Mouse (Mus musculus) hindbrain, embryonic 10.5 days (tissue): Measurements from ENCODE around the gene Tmem131. TPM values are rescaled to one million over a fixed set of nuclear protein-coding genes. Genes with fewer than 3 reads are reported as not detected.

Experiments
- DNase-seq: peaks from one replicate; pipeline ENCODE4 v3.0.0-alpha.2; 2017; ENCODE audit warnings: low spot score
- H3K27ac ChIP-seq: fragments of 300-500 bp; sonication (generic); 2 replicates; pipeline ENCODE4 v1.5.1; 2016; ENCODE audit warnings: mild to moderate bottlenecking, moderate library complexity
- H3K27me3 ChIP-seq: fragments of 300-500 bp; sonication (generic); 2 replicates; pipeline ENCODE4 v1.6.1; 2016; ENCODE audit warnings: mild to moderate bottlenecking; ENCODE audit not compliant: poor library complexity, insufficient read depth, severe bottlenecking
- H3K36me3 ChIP-seq: fragments of 300-500 bp; sonication (generic); 2 replicates; pipeline ENCODE4 v1.6.1; 2016; ENCODE audit warnings: mild to moderate bottlenecking, moderate library complexity
- H3K4me1 ChIP-seq: fragments of 300-500 bp; sonication (generic); replicated peaks from 2 replicates; pipeline ENCODE4 v1.6.1; 2016; ENCODE audit warnings: mild to moderate bottlenecking
- H3K4me3 ChIP-seq: fragments of 300-500 bp; sonication (generic); 2 replicates; pipeline ENCODE4 v1.5.1; 2016; ENCODE audit warnings: mild to moderate bottlenecking, moderate library complexity
- H3K9me3 ChIP-seq: fragments of 300-500 bp; sonication (generic); 2 replicates; pipeline ENCODE4 v1.6.1; 2016; ENCODE audit warnings: mild to moderate bottlenecking, moderate library complexity
- WGBS: fragments of 180-500 bp; shearing (Covaris S2); methylation state at CpG from one replicate; pipeline ENCODE4 v1.1.7; 2016; 5-methylcytosine and 5-hydroxymethylcytosine counted together
- polyA plus RNA-seq: library from polyadenylated mRNA; unstranded; fragments of >200 nt; fragmentation: Nextera tagmentation; extraction: Ambion mirVana; gene quantifications from 2 replicates; pipeline ENCODE4 v1.2.1, GENCODE M21; 2016

The Tmem131 gene
- polyA plus RNA-seq, 1 experiment from 2014 or later: 12.7 TPM

DNA sequence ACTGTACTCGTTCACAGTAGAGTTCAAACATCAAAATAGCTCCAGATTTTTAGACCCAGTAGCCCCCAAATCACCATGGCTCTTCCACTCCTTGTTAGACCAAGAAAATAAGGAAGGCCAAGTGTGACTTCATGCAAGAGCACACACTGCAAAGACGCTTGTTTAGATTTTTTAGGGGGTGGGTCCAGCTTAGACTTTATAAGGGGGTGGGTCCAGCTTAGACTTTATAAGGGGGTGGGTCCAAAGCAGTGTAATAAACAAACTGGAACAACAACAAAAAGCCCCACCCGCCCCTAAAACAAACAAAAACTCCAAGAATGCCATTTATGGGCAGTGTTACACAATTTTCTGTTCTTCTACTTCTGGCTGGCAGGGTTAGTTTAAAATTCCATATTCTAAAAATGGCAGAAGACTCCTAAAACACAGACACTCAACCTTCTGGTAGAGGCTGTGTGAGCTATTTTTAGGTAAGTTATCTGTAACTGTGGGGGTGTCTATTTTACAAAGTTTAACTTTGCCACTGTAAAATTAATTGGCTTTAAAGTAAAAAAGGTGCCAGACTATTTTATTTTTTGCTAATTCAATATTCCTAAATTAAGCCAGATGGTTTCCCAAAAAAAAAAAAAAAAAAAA is 143.0 kb downstream of the Tmem131 start:
- 82% methylated on average over 3 of the region's 3 CpGs for WGBS
- no peaks in the 10 kb centered on the region for H3K27me3 ChIP-seq
- peaks cover 94% of the 10 kb centered on the region for H3K36me3 ChIP-seq
- no peaks in the 10 kb centered on the region for H3K9me3 ChIP-seq
- no peaks in the 10 kb centered on the region for H3K4me1 ChIP-seq
- no peak overlapping the region for H3K27ac ChIP-seq
- DNase-seq: no peak
- H3K4me3 ChIP-seq: no peak overlapping the region

- WGBS: 88% methylated on average over 10 of the region's 10 CpGs
- Histone ChIP-seq H3K4me3 (no peak overlapping the region), H3K27me3 (no peaks in the 10 kb centered on the region), H3K9me3 (no peaks in the 10 kb centered on the region), H3K4me1 (no peaks in the 10 kb centered on the region), H3K36me3 (peaks cover 96% of the 10 kb centered on the region), H3K27ac (no peak overlapping the region)
- no peak for DNase-seq
These were observed 146.0 kb downstream of the Tmem131 start for GRCm38 (mm10) chr1:36797481-36797880.

- Histone ChIP-seq H3K4me1 (no peaks in the 10 kb centered on the region), H3K4me3 (no peak overlapping the region), H3K36me3 (peaks cover 95% of the 10 kb centered on the region), H3K9me3 (no peaks in the 10 kb centered on the region), H3K27me3 (no peaks in the 10 kb centered on the region), H3K27ac (no peak overlapping the region)
- DNase-seq: no peak
- 89% methylated on average over 7 of the region's 7 CpGs for WGBS
These were observed 146.8 kb downstream of the Tmem131 start for GRCm38 (mm10) chr1:36796711-36797110.

GRCm38 (mm10) chr1:36789416-36789815 is 154.1 kb downstream of the Tmem131 start:
- 84% methylated on average over 8 of the region's 8 CpGs for WGBS
- Histone ChIP-seq H3K27ac (no peak overlapping the region), H3K4me3 (no peak overlapping the region), H3K27me3 (peaks cover 9% of the 10 kb centered on the region; the same call in 1 of the 2 replicates), H3K9me3 (no peaks in the 10 kb centered on the region), H3K36me3 (peaks cover 41% of the 10 kb centered on the region), H3K4me1 (peaks cover 12% of the 10 kb centered on the region)
- DNase-seq: no peak

GRCm38 (mm10) chr1:36786377-36786776 is 157.1 kb downstream of the Tmem131 start:
- DNase-seq: no peak
- Histone ChIP-seq H3K27ac (no peak overlapping the region), H3K27me3 (peaks cover 14% of the 10 kb centered on the region; the same call in 1 of the 2 replicates), H3K4me1 (peaks cover 12% of the 10 kb centered on the region), H3K4me3 (no peak overlapping the region), H3K36me3 (peaks cover 12% of the 10 kb centered on the region), H3K9me3 (no peaks in the 10 kb centered on the region)
- WGBS: 89% methylated on average over 7 of the region's 7 CpGs

- Histone ChIP-seq H3K36me3 (0 out of 2 replicates have a peak, but pooled peaks cover 3% of the 10 kb centered on the region), H3K27me3 (peaks cover 14% of the 10 kb centered on the region; the same call in 1 of the 2 replicates), H3K4me1 (peaks cover 12% of the 10 kb centered on the region), H3K27ac (peak overlapping the region; percentile 72), H3K4me3 (peak overlapping the region; percentile 57), H3K9me3 (no peaks in the 10 kb centered on the region)
- peak; percentile 52 for DNase-seq
- WGBS: 3% methylated on average over 16 of the region's 16 CpGs
These were observed 158.2 kb downstream of the Tmem131 start for GRCm38 (mm10) chr1:36785238-36785641.

- H3K4me3 ChIP-seq: peak overlapping the region; percentile 57
- no peaks in the 10 kb centered on the region for H3K9me3 ChIP-seq
- DNase-seq: peak; percentile 76
- peaks cover 14% of the 10 kb centered on the region; the same call in 1 of the 2 replicates for H3K27me3 ChIP-seq
- WGBS: 5% methylated on average over 20 of the region's 20 CpGs
- peak overlapping the region; percentile 72 for H3K27ac ChIP-seq
- 0 out of 2 replicates have a peak, but pooled peaks cover 3% of the 10 kb centered on the region for H3K36me3 ChIP-seq
- peaks cover 12% of the 10 kb centered on the region for H3K4me1 ChIP-seq
These were observed 158.9 kb downstream of the Tmem131 start for GRCm38 (mm10) chr1:36784365-36785134.

DNA sequence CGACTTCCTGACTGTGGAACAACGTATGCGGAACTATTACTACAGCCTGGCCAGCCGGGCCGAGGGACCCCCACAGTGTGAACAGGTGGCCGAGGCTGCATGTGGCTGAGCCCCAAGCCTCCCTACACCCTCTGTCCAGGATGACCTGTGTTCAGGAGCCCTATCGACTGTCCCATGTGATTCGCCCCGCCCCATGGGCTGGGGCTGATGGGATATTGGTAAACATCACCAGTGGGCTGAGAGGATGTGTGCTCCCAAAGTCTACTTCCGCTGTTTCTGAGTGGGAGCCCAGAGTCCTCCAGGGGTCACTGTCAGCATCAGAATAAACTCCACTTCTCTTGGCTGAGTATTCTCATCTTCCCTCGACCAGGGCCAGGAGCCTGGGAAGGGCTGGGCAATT is 161.0 kb downstream of the Tmem131 start:
- 83% methylated on average over 11 of the region's 11 CpGs for WGBS
- H3K9me3 ChIP-seq: no peaks in the 10 kb centered on the region
- no peak overlapping the region for H3K4me3 ChIP-seq
- H3K27ac ChIP-seq: no peak overlapping the region
- no peak for DNase-seq
- H3K27me3 ChIP-seq: peaks cover 14% of the 10 kb centered on the region; the same call in 1 of the 2 replicates
- H3K4me1 ChIP-seq: peaks cover 12% of the 10 kb centered on the region
- no peaks in the 10 kb centered on the region for H3K36me3 ChIP-seq

- Histone ChIP-seq H3K4me3 (no peak overlapping the region), H3K36me3 (no peaks in the 10 kb centered on the region), H3K27me3 (peaks cover 8% of the 10 kb centered on the region; the same call in 1 of the 2 replicates), H3K4me1 (peaks cover 12% of the 10 kb centered on the region), H3K27ac (no peak overlapping the region), H3K9me3 (no peaks in the 10 kb centered on the region)
- 89% methylated on average over 13 of the region's 13 CpGs for WGBS
- DNase-seq: no peak
These were observed 162.7 kb downstream of the Tmem131 start for GRCm38 (mm10) chr1:36780793-36781192.

GRCm38 (mm10) chr1:36772198-36772934 is 171.1 kb downstream of the Tmem131 start:
- DNase-seq: no peak
- no peak overlapping the region for H3K4me3 ChIP-seq
- H3K27ac ChIP-seq: no peak overlapping the region
- H3K27me3 ChIP-seq: peaks cover 30% of the 10 kb centered on the region
- H3K4me1 ChIP-seq: peaks cover 10% of the 10 kb centered on the region
- WGBS: 83% methylated on average over 9 of the region's 9 CpGs
- no peaks in the 10 kb centered on the region; the same call in 1 of the 2 replicates for H3K9me3 ChIP-seq
- H3K36me3 ChIP-seq: no peaks in the 10 kb centered on the region

DNA sequence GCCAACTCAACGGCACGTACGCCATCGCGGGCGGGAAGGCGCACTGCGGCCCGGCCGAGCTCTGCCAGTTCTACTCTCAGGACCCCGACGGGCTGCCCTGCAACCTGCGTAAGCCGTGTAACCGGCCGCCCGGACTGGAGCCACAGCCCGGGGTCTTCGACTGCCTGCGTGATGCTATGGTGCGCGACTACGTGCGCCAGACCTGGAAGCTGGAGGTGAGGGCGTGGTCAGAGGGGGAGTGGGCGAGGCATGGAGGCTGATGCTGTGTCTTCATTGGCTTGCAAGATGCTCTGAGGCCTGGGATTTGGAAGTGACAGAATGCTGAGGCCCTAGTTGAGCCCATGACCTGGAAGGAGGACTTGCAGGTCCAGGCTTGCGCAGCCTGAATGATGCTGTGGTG is 172.5 kb downstream of the Tmem131 start:
- H3K27me3 ChIP-seq: peaks cover 30% of the 10 kb centered on the region
- H3K4me1 ChIP-seq: peaks cover 16% of the 10 kb centered on the region
- peak overlapping the region; percentile 6; the same call in 1 of the 2 replicates for H3K27ac ChIP-seq
- DNase-seq: peak; percentile 22
- no peaks in the 10 kb centered on the region; the same call in 1 of the 2 replicates for H3K9me3 ChIP-seq
- H3K36me3 ChIP-seq: no peaks in the 10 kb centered on the region
- peak overlapping the region; percentile 41 for H3K4me3 ChIP-seq
- 15% methylated on average over 27 of the region's 27 CpGs for WGBS

DNA sequence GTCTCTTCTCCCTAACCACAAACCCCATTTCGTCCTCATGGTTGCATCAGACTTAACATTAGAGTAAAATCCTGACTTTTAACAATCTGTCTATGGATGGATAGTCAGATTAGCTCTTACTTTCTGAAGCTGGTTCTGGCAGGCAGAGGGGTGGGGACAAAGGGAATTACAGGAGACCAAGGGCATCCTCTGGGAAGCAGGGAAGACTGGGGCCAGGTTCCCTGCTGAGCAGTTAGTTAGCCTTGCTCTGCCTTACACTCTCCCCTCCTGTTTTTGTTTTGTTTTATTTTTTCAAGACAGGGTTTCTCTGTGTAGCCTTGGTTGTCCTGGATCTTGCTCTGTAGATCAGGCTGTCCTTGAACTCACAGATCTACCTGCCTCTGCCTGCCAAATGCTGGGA is 173.5 kb downstream of the Tmem131 start:
- H3K36me3 ChIP-seq: no peaks in the 10 kb centered on the region
- peaks cover 30% of the 10 kb centered on the region for H3K27me3 ChIP-seq
- 89% methylated on average over 1 of the region's 1 CpGs for WGBS
- H3K4me3 ChIP-seq: no peak overlapping the region
- H3K27ac ChIP-seq: no peak overlapping the region
- H3K4me1 ChIP-seq: peaks cover 16% of the 10 kb centered on the region
- DNase-seq: no peak
- H3K9me3 ChIP-seq: no peaks in the 10 kb centered on the region
